Mouse (Mus musculus) MEL (cell line): ENCODE measurements around the gene Olfr522. TPM values are rescaled to one million over a fixed set of nuclear protein-coding genes. Genes with fewer than 3 reads are reported as not detected.

ENCODE experiments used
- DNase-seq: peaks from one replicate; pipeline ENCODE4 v3.0.0; 2011; ENCODE audit warnings: low read depth, low spot score
- H3K27ac ChIP-seq: 2 replicates; pipeline ENCODE4 v1.5.1; 2012; ENCODE audit warnings: low read depth, mild to moderate bottlenecking, control low read depth, low read length, moderate library complexity; ENCODE audit not compliant: control insufficient read depth
- H3K27me3 ChIP-seq, 2 experiments: fragments of 150-350 bp in 1 of 2; sonication (generic) in 1 of 2; 2 replicates each; pipeline ENCODE4 v1.6.1; 2012; ENCODE audit warnings: low read length in 2 of 2, mild to moderate bottlenecking in 2 of 2, improper control_type of control experiment in 1 of 2, moderate library complexity in 1 of 2; ENCODE audit not compliant: insufficient read depth in 2 of 2, control insufficient read depth in 1 of 2
- H3K36me3 ChIP-seq, 2 experiments: 2 replicates each; pipeline ENCODE4 v1.6.1; 2012 to 2014; ENCODE audit warnings: low read length in 2 of 2, improper control_type of control experiment in 1 of 2, inconsistent platforms in 1 of 2, mild to moderate bottlenecking in 1 of 2; ENCODE audit not compliant: insufficient read depth in 2 of 2, control insufficient read depth in 1 of 2
- H3K4me1 ChIP-seq, 2 experiments: fragments of 150-350 bp in 1 of 2; sonication (generic) in 1 of 2; 2 replicates each; pipeline ENCODE4 v1.6.1; 2012; ENCODE audit warnings: low read length in 2 of 2, improper control_type of control experiment in 1 of 2, mild to moderate bottlenecking in 1 of 2; ENCODE audit not compliant: insufficient read depth in 2 of 2, control insufficient read depth in 1 of 2
- H3K4me3 ChIP-seq, 2 experiments: fragments of 150-350 bp in 1 of 2; sonication (generic) in 1 of 2; 2 replicates each; pipeline ENCODE4 v1.5.1; 2012; ENCODE audit warnings: low read depth in 2 of 2, low read length in 2 of 2, mild to moderate bottlenecking in 2 of 2, moderate library complexity in 2 of 2, control low read depth in 1 of 2, improper control_type of control experiment in 1 of 2; ENCODE audit not compliant: control insufficient read depth in 1 of 2, insufficient read depth in 1 of 2
- H3K79me2 ChIP-seq: 2 replicates; pipeline ENCODE4 v1.6.1; 2012; ENCODE audit warnings: mild to moderate bottlenecking, low read length, moderate library complexity; ENCODE audit not compliant: control insufficient read depth, poor library complexity, insufficient read depth
- H3K9ac ChIP-seq: 2 replicates; pipeline ENCODE4 v1.6.1; 2012; ENCODE audit warnings: low read depth, mild to moderate bottlenecking, control low read depth, low read length, moderate library complexity; ENCODE audit not compliant: control insufficient read depth, poor library complexity, severe bottlenecking
- H3K9me3 ChIP-seq: fragments of 150-350 bp; sonication (generic); replicated peaks from 2 replicates; pipeline ENCODE4 v1.6.1; 2012; ENCODE audit warnings: mild to moderate bottlenecking, low read length, improper control_type of control experiment, moderate library complexity; ENCODE audit not compliant: insufficient read depth
- CHD1 ChIP-seq: IDR thresholded peaks from 2 replicates; pipeline ENCODE4 v1.6.1; 2012; ENCODE audit warnings: low read depth, mild to moderate bottlenecking, inconsistent platforms, low read length, improper control_type of control experiment
- ELF1 ChIP-seq: IDR thresholded peaks from 2 replicates; pipeline ENCODE4 v1.6.1; 2014; ENCODE audit warnings: low read depth, mild to moderate bottlenecking, inconsistent platforms, low read length, improper control_type of control experiment, moderate library complexity
- EP300 ChIP-seq, 2 experiments: IDR thresholded peaks; 2 replicates each; pipeline ENCODE4 v1.6.1; 2011; ENCODE audit warnings: improper control_type of control experiment in 2 of 2, low read length in 2 of 2, low read depth in 1 of 2, mild to moderate bottlenecking in 1 of 2
- GABPA ChIP-seq: IDR thresholded peaks from 2 replicates; pipeline ENCODE4 v1.6.1; 2012; ENCODE audit warnings: low read depth, mild to moderate bottlenecking, inconsistent platforms, low read length, improper control_type of control experiment, moderate library complexity
- GATA1 ChIP-seq: IDR thresholded peaks from 2 replicates; pipeline ENCODE4 v1.6.1; 2011; ENCODE audit warnings: low read depth, low read length, improper control_type of control experiment
- HCFC1 ChIP-seq: IDR thresholded peaks from 2 replicates; pipeline ENCODE4 v1.6.1; 2012; ENCODE audit warnings: low read depth, mild to moderate bottlenecking, inconsistent platforms, low read length, improper control_type of control experiment, moderate library complexity
- JUND ChIP-seq: IDR thresholded peaks from 2 replicates; pipeline ENCODE4 v1.6.1; 2011; ENCODE audit warnings: low read depth, mild to moderate bottlenecking, improper control_type of control experiment, low read length
- MAFK ChIP-seq: IDR thresholded peaks from 2 replicates; pipeline ENCODE4 v1.6.1; 2011; ENCODE audit warnings: low read depth, mild to moderate bottlenecking, low read length, improper control_type of control experiment, borderline replicate concordance
- MAX ChIP-seq: IDR thresholded peaks from 2 replicates; pipeline ENCODE4 v1.6.1; 2011; ENCODE audit warnings: low read length, improper control_type of control experiment
- MEF2A ChIP-seq: IDR thresholded peaks from 2 replicates; pipeline ENCODE4 v1.6.1; 2014; ENCODE audit warnings: low read depth, mild to moderate bottlenecking, inconsistent platforms, low read length, improper control_type of control experiment; ENCODE audit not compliant: poor library complexity, insufficient replicate concordance, severe bottlenecking; ENCODE audit errors: extremely low read depth
- MXI1 ChIP-seq: IDR thresholded peaks from 2 replicates; pipeline ENCODE4 v1.6.1; 2011; ENCODE audit warnings: mild to moderate bottlenecking, low read depth, low read length, improper control_type of control experiment
- MYB ChIP-seq: IDR thresholded peaks from 2 replicates; pipeline ENCODE4 v1.6.1; 2011; ENCODE audit warnings: mild to moderate bottlenecking, low read depth, low read length, improper control_type of control experiment
- MYC ChIP-seq: IDR thresholded peaks from 2 replicates; pipeline ENCODE4 v1.6.1; 2011; ENCODE audit warnings: low read depth, mild to moderate bottlenecking, low read length, improper control_type of control experiment, moderate library complexity
- NELFE ChIP-seq: IDR thresholded peaks from 2 replicates; pipeline ENCODE4 v1.6.1; 2011; ENCODE audit warnings: low read depth, low read length, improper control_type of control experiment
- NRF1 ChIP-seq: IDR thresholded peaks from 2 replicates; pipeline ENCODE4 v1.6.1; 2014; ENCODE audit warnings: low read depth, mild to moderate bottlenecking, inconsistent platforms, low read length, improper control_type of control experiment, moderate library complexity; ENCODE audit not compliant: poor library complexity, insufficient read depth, severe bottlenecking
- POLR2A ChIP-seq, 2 experiments: IDR thresholded peaks; 2 replicates each; pipeline ENCODE4 v1.6.1; 2011 to 2012; ENCODE audit warnings: low read length in 2 of 2, mild to moderate bottlenecking in 2 of 2, control low read depth in 1 of 2, improper control_type of control experiment in 1 of 2, low read depth in 1 of 2, moderate library complexity in 1 of 2; ENCODE audit not compliant: control insufficient read depth in 1 of 2, insufficient read depth in 1 of 2, poor library complexity in 1 of 2
- POLR2AphosphoS2 ChIP-seq: IDR thresholded peaks from 2 replicates; pipeline ENCODE4 v1.6.1; 2011; ENCODE audit warnings: low read length, improper control_type of control experiment
- POLR2AphosphoS5 ChIP-seq: IDR thresholded peaks from 2 replicates; pipeline ENCODE4 v1.6.1; 2012; ENCODE audit warnings: low read depth, borderline replicate concordance, mild to moderate bottlenecking, inconsistent platforms, low read length, moderate library complexity, mixed read lengths
- SIN3A ChIP-seq: IDR thresholded peaks from 2 replicates; pipeline ENCODE4 v1.6.1; 2012; ENCODE audit warnings: low read length, improper control_type of control experiment, inconsistent platforms
- SMC3 ChIP-seq: IDR thresholded peaks from 2 replicates; pipeline ENCODE4 v1.6.1; 2011; ENCODE audit warnings: low read depth, low read length, improper control_type of control experiment
- TBP ChIP-seq: IDR thresholded peaks from 2 replicates; pipeline ENCODE4 v1.8.0; 2011; ENCODE audit warnings: low read depth, low read length, improper control_type of control experiment
- UBTF ChIP-seq: IDR thresholded peaks from 2 replicates; pipeline ENCODE4 v1.6.1; 2012; ENCODE audit warnings: low read depth, mild to moderate bottlenecking, inconsistent platforms, low read length, improper control_type of control experiment, moderate library complexity, borderline replicate concordance; ENCODE audit not compliant: insufficient read depth
- USF1 ChIP-seq: IDR thresholded peaks from 2 replicates; pipeline ENCODE4 v1.6.1; 2014; ENCODE audit warnings: low read depth, mild to moderate bottlenecking, inconsistent platforms, low read length, improper control_type of control experiment, moderate library complexity
- USF2 ChIP-seq, 2 experiments: IDR thresholded peaks; 2 replicates each; pipeline ENCODE4 v1.6.1; 2011 to 2012; ENCODE audit warnings: improper control_type of control experiment in 2 of 2, low read length in 2 of 2, borderline replicate concordance in 1 of 2, inconsistent platforms in 1 of 2, low read depth in 1 of 2, mild to moderate bottlenecking in 1 of 2; ENCODE audit not compliant: insufficient read depth in 1 of 2
- ZC3H11A ChIP-seq: IDR thresholded peaks from 2 replicates; pipeline ENCODE4 v1.6.1; 2012; ENCODE audit warnings: low read depth, mild to moderate bottlenecking, inconsistent platforms, low read length, improper control_type of control experiment
- ZKSCAN1 ChIP-seq: IDR thresholded peaks from 2 replicates; pipeline ENCODE4 v1.6.1; 2012; ENCODE audit warnings: low read depth, mild to moderate bottlenecking, inconsistent platforms, low read length, improper control_type of control experiment, moderate library complexity
- ZNF384 ChIP-seq: IDR thresholded peaks from 2 replicates; pipeline ENCODE4 v1.6.1; 2012; ENCODE audit warnings: low read depth, mild to moderate bottlenecking, inconsistent platforms, low read length, improper control_type of control experiment
- polyA plus RNA-seq, 2 experiments: library from polyadenylated mRNA; stranded (reverse) in 1 of 2; unstranded in 1 of 2; fragments of >175 nt in 1 of 2; fragments of >200 nt in 1 of 2; gene quantifications; 2 replicates each; pipeline versions ENCODE4 v1.2.1 to v1.2.4; 2012; ENCODE audit warnings: low replicate concordance in 2 of 2, low read depth in 1 of 2; ENCODE audit not compliant: insufficient read length in 2 of 2, insufficient read depth in 1 of 2, missing spikeins in 1 of 2
- total RNA-seq: library from RNA; depleted of rRNA; stranded (reverse); fragments of 300-350 nt; gene quantifications from 2 replicates; pipeline ENCODE4 v1.2.3, GENCODE M21; 2012

Gene Olfr522
- total and polyA plus RNA-seq, 3 experiments = not detected

- H3K9me3 ChIP-seq = no peaks in the 10 kb centered on the region
- TF ChIP-seq MYB (no peak), MEF2A (no peak), EP300 (IDR thresholded peaks at IDR 0.05; ENCODE audit: low read depth in 1 of 2, low read length in 2 of 2) (no peak), ZC3H11A (no peak), JUND (no peak), ZKSCAN1 (no peak), ZNF384 (no peak), NELFE (no peak), POLR2A (IDR thresholded peaks at IDR 0.05; ENCODE audit: control insufficient read depth in 1 of 2, insufficient read depth in 1 of 2, low read depth in 1 of 2, low read length in 2 of 2, poor library complexity in 1 of 2) (no peak), UBTF (no peak), CHD1 (no peak), NRF1 (no peak), GATA1 (no peak), SIN3A (no peak), POLR2AphosphoS5 (no peak), SMC3 (no peak), TBP (no peak), USF1 (no peak), MAFK (no peak), ELF1 (no peak)
- H3K27ac ChIP-seq = no peak overlapping the region
- DNase-seq = no peak
- H3K9ac ChIP-seq = no peak overlapping the region
- no peaks in the 10 kb centered on the region for H3K79me2 ChIP-seq
- H3K36me3 ChIP-seq = no peaks in the 10 kb centered on the region
- H3K27me3 ChIP-seq = no peaks in the 10 kb centered on the region; a peak in 1 of 4 replicates
- no peak overlapping the region for H3K4me3 ChIP-seq
- no peaks in the 10 kb centered on the region for H3K4me1 ChIP-seq
Observed at GRCm38 (mm10) chr7:140170863-140171262, 6.3 kb upstream of the Olfr522 start.

GRCm38 (mm10) chr7:140169386-140169785 lies 4.8 kb upstream of the Olfr522 start:
- H3K9me3 ChIP-seq = no peaks in the 10 kb centered on the region
- TF ChIP-seq POLR2A (IDR thresholded peaks at IDR 0.05; ENCODE audit: control insufficient read depth in 1 of 2, insufficient read depth in 1 of 2, low read depth in 1 of 2, low read length in 2 of 2, poor library complexity in 1 of 2) (no peak), MYC (no peak), ZC3H11A (no peak), UBTF (no peak), MXI1 (no peak), ZKSCAN1 (no peak), SIN3A (no peak), POLR2AphosphoS5 (no peak), MAX (no peak), USF2 (IDR thresholded peaks at IDR 0.05; ENCODE audit: borderline replicate concordance in 1 of 2, insufficient read depth in 1 of 2, low read depth in 1 of 2, low read length in 2 of 2) (no peak), HCFC1 (no peak), POLR2AphosphoS2 (no peak), GABPA (no peak), NRF1 (no peak)
- TF ChIP-seq, all 39 proteins: peak for 0
- H3K4me1 ChIP-seq = no peaks in the 10 kb centered on the region
- H3K27ac ChIP-seq = no peak overlapping the region
- no peak for DNase-seq
- no peaks in the 10 kb centered on the region for H3K36me3 ChIP-seq
- no peaks in the 10 kb centered on the region for H3K79me2 ChIP-seq
- H3K27me3 ChIP-seq = no peaks in the 10 kb centered on the region; a peak in 1 of 4 replicates
- no peak overlapping the region for H3K4me3 ChIP-seq
- no peak overlapping the region for H3K9ac ChIP-seq
